Mouse (Mus musculus): ENCODE measurements around the gene Gm29564.
"Not testable (repeated sequence)": the region's sequence is repeated elsewhere in the genome, so short reads cannot be mapped to it uniquely, and the experiment has no call there.

Gm29564 gene

GRCm38 (mm10) chrY:78212693-78213092, at the start of gene Gm29564:
TSS of gene Gm29564 (plus strand) at chrY:78212993.
- in situ Hi-C loops (cut with MboI, MseI) = not testable (repeated sequence)
